Mouse (Mus musculus) urinary bladder, postnatal 4 days (tissue): ENCODE results near the gene Syne4.

Experiments used
- DNase-seq, 2 experiments: peaks; one replicate each; pipeline ENCODE4 v3.0.0; 2021 to 2022; ENCODE audit warnings: low spot score in 2 of 2

Gene Syne4

DNA sequence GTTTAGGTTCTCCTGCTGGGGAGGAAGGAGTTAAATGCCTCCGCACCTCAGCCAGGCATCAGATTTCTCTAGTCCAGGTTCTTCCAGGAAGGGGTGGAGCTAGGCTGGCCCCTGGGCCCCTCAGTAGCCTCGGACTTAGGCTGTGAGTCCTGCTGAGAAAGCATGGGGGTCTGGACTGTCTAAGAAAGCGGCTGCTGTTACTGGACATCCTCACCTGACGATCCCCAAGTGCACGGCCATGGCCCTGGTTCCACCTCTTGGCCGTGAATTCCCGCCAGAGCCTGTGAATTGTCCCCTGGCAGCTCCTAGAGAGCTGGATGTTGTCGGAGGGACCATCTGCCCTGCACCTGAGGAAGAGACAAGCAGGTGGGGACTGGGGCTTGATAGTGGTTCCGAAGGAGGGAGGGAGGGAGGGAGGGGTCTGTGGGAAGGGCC is at the start of gene Syne4:
TSS of gene Syne4 (plus strand) at position 87 of the 435 bp plus-strand sequence.
- DNase-seq: no peak

DNA sequence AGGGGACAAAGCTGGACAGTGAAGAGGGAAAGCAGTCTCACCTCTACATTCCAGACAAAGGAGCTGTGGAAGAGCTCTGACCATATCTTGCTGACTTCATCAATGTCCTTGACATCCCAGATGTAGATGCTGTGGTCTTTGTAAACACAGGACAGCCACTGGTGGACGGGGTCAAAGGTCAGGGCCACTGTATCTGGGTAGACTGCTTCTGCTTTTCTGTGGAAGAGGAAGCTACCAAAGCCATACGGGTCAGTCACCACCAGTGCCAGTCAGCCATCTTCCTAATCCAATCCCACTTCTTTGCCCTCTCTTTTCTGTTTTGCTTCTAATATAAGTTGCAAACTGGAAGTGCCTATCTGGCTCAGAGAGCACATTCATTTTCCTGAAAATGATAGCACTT is 49.6 kb upstream of the Syne4 start:
- DNase-seq: no peak

DNA sequence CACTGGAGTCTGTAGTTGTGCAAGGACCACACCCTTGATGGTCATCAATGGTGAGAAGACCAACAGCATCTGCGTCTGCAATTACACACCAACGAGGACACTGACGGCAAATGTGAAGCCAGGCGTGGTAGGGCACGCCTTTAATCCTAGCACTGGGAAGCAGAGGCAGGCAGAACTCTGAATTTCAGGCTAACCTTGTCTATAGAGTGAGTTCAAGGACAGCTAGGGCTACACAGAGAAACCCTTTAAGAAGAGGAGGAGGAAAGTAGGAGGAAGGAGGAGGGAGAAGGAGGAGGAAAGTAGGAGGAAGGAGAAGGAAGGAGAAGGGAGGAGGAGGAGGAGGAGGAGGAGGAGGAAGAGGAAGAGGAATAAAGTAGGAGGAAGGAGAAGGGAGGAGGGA is 49.1 kb upstream of the Syne4 start:
- no peak for DNase-seq

DNA sequence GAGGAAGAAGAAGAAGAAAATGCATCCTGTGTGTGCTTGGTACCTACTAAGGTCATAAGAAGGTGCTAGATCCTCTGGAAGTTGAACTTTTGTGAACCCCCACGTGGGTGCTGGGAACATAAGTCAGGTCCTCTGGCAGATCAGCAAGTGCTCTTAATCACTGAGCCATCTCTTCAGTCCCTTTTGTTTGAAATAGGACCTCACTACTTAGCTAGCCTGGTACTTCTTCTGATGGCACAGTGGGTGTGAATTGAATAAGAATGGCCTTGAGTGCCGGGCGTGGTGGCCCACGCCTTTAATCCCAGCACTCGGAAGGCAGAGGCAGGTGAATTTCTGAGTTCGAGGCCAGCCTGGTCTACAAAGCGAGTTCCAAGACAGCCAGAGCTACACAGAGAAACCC is 48.7 kb upstream of the Syne4 start:
- DNase-seq: no peak

DNA sequence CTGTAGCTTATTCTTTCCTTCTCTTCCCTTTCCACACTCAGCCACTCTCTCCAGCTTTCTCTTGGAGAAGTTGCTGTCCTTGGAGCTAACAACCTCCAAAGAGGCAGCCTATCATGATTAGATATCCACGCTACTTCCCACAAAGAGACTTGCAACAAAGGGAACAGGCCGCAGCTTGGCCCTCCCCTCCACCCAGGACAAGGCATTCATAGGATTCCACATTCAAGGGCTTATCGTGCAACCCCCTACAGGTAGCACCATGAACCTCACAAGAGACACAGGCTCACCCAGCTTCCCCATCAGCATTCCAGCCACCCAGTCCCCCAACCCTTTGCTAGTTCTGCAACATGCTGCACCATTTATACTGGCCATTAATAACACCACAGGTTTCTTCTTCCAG is 47.8 kb upstream of the Syne4 start:
- DNase-seq: no peak

DNA sequence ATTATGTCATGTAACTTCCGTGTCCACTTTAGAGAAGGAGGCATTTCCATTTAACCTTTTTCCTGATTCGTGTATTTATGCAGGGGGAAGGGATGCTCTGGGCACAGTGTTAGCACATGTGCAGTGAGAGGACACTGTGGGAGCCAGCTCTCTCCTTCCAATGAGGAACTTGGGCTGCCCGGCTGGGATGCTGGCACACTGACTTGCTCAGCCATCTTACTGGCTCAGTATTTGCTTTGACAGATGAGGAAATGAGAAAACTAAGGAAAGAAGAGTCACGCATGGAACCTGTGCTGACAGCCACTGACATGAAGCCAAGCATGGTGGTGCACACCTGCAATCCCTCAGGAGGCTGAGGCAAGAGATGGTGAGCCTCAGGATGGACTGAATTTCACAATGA is 45.0 kb upstream of the Syne4 start:
- DNase-seq: no peak

DNA sequence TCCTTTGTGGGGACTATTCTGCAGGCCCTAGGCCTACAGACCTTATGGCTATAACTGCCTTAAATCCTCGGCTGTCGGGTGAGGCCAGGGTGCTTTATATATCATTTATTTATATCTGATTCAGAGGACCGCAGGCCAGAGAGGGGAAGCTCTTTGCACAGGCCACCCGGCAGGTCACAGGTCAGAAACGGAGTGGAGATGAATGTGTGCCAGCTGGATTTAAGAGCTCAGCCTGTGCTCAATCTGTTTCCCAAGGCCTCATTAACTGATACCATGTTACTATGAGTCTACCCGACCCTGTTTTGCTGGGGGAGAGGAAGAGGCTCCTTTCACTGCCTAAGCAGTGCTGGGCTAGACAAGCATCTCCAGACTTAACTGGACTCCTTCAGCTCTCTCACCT is 40.2 kb upstream of the Syne4 start:
- DNase-seq: no peak

DNA sequence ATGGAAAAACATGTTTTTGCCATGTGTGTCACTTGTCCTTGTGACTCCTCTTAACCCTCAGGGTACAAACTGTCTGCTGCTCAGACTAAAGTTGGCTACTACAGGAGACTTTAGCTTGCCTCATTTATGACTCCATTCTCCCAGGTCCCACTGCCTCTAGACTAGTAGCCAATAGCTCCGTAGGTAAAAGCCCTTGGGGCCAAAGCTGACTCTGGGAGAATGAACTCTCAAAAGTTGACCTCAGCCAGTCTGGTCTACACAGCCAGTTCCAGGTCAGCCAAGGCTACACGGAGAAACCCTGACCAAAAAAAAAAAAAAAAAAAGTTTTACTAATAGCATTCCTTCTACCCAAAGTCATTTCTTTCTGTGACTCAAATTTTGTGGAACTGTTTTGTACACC is 35.7 kb upstream of the Syne4 start:
- DNase-seq: no peak

DNA sequence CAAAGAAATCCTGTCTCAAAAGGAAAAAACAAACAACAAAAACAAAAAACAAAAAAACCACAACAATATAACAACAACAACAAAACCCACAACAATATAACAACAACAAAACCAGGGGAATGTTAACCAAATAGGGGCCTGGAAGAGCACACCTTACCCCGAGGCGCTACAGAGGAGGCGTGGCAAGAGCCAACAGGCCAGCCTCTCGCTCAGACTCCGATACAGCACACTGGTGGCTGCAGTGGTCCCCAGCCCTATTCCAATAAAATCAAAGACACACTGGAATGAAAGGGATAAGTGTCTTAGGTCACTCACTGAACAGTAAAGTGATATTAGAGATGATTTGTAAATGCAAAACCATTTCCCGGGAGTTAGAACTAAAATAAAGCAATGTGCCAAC is 35.1 kb upstream of the Syne4 start:
- no peak for DNase-seq

DNA sequence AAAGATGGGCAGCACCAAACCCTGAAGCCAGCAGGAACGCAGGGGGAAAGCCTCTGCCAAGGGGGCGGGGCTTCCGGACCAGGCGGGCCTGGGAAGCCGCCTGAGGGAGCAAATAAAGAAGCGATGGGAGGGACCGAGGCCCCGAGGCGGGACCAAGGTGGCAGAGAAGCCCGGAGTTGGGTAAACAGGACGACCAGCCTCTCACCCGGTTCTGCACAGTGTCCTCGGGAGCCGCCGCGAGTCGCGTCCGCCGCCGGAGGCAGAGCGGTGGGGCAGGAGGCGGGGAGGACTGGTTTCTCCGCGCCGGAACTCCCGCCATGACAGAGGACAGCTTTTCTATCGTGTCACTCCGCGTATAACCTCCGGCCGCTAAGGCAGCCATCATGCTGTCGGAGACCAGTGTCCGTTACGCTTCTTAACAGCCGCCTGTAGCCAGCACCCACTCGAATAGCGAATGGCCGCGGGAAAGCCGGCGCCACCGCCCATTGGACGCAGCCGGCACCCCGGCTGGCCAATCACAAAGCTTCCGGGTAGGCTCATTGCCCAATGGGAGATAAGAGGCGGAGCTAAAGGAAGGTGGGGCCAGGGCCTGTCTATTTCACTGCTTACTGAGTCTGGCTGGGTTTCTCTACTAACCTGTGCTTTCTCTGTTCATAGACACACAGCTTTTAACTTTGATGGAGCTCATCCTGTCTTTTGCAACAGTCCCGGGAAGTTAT is 34.5 kb upstream of the Syne4 start, which contains the start of the genes Thap8 and Wdr62:
TSS of gene Thap8 (plus strand) at position 144 of the 719 bp plus-strand sequence.
TSS of gene Wdr62 (minus strand) at position 469 of the 719 bp plus-strand sequence.
- peak; percentile 90 to 94 for DNase-seq

DNA sequence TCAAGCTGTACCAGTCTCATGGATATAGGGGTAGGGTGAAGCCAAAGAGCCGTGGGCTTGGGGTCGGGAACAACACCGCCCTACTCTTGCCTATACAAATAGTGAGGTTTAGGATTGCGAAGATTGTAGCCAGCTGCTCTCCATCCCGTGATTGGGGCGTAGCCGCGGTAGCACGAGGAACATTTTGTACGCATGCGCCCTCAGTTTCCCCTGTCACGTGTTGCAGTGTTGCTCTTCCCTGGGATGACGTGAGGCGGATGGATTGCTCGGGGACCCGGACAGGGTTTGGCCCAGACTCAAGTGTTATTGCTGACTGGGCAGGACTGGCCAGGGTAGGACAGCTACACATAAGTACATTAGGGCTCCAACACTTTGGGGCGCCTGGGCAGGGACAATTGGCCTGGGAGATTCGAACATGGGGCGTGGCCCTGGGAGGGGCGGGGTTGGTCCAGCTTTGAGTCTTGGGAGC is 33.9 kb upstream of the Syne4 start:
- peak; percentile 85 to 89 for DNase-seq

DNA sequence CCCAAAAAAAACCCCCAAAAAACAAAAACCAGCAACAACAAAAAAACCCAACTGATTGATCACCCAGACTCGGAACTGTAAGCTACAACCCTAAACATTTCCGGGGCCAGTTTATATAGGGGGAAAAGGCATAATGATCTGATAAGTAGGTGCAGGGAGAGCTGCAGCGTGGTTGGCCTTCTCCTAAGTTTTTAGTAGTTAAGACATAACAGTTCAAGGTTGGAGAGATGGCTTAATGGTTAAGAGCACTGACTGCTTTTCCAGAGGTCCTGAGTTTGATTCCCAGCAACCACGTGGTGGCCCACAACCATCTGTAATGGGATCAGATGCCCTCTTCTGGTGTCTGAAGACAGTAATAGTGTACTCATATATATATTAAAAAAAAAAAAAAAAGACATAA is 33.1 kb upstream of the Syne4 start:
- no peak for DNase-seq

DNA sequence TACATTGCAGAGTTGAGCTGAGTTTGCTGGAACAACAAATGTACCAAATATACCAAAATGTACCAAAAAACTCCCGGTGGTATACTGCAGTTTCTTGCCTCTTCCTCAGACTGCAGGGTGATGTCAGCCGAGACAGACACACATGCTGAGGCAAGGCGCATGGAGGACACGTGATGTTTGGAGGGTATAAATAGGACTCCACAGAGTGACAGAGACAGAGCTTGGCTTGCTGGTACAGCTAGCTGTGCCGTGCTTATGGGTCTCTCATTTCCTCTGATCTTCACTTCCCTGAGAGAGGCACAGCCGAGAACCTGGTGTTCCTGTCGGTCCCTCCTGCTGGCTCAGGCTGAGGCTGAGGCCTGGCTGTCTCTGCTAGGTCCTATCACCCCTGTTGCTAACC is 31.9 kb upstream of the Syne4 start:
- DNase-seq: no peak

DNA sequence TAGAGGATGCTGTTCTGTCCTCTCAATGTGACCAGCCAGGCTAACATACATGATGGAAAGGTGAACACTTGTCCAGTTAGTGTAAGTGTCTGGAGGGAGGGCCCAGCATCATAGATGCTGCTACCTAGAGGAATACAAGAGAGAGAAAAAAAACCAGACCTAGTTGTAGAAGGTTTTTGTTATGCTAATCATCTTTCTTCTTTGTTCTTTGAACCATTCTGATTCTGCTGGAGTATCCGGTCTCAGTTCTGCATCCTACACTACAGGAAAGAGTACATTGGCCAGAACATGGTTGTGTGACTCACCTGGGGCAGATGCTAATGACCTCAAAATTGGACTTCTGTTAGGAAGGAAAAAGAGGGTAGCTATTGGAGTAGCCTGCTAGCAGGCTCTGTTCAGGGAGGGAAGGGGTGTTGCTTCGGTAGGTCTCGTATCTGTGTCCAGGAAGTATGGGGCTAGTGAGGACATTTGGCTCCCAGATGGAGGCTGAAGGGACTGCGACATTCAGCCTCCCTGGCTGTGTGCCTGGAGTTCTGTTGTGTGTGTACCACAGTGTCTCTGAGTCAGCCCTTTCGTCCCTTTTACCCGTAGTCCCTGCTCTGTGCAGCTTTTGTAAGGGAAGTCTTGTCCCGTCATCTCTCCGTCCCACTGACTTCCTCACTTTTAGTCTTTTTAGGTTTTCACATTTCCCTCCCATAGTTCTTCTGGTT is 27.8 kb upstream of the Syne4 start:
- no peak for DNase-seq

DNA sequence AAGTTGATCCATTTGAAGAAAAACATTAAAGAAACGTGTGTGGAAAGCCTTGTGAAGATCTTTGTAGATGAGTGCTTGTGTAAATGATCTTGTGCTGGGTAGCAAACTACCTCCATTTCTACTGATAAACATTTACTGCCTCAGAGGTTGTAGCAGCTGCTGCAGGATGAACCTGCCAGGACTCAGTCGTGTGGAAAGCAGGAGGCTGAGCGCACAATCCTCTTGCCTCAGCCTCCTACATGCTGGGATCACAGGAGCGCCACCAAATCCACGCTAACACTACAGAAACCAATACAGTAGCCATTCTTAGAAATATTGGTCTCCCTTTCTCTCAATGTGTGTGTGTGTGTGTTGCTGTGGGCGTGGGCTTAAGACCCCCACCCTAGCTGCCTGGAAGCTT is 26.6 kb upstream of the Syne4 start:
- no peak for DNase-seq

DNA sequence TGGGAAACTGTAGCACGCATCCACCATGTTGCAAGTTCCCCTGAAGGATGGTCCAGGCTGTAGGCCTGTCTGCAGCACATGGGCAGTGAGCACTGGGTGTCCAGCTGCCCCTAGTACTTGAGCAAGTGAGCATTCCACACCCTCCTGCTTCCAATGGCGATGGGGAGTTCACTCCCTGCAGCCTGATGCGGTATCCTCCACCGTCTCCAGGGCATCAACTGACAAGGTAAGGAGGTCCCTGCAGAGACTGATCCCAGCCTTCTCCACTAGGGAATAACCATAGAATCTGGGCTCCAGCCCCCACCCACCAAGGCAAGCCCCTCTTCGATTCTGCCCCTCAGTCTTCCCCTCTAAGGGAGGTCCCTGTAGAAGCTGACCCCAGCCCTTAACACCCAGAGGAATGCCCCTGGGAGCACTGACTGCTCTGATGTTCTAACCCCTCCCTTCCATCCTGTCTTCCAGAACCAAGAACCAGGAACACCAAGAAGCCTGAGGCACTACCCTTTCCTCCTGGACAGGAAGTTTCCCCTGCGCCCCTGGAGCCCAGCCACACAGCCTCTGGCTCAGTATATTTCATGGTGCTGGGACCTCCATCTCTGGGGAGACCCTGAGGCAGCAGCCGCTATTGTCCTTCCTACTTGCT is 25.4 kb upstream of the Syne4 start:
- no peak for DNase-seq

DNA sequence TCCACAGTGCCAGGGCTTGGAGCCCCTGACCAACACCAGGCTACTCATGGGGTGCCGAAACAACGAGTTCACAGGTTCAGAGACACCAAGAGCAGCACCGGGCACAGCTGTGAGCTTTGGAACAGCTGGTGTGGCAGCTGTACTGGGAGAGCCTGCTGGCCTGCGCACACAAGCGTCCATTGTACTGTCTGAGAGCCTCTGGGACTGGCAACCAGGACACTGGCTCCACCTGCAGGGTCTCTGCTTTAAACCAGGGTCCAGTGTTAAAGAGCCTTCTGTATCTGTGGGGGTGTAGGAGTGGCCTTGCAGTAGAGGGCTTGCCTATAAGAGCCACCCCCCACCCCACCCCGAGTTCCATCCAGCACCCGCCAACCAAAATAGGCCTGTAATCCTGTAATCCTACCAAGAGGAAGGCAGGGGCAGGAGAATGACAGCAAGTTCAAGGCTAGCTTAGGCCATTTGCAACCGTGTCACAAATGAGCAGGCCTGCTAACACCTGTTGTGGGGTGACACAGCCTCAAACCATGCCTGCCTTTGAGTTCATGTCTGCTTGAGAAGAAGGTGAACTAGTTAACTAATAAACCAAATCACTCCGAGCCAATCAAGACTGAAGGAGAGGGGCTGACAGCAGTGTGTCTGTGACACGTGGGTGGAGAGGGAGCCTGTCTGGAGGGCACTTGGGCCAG is 24.8 kb upstream of the Syne4 start:
- DNase-seq: no peak

DNA sequence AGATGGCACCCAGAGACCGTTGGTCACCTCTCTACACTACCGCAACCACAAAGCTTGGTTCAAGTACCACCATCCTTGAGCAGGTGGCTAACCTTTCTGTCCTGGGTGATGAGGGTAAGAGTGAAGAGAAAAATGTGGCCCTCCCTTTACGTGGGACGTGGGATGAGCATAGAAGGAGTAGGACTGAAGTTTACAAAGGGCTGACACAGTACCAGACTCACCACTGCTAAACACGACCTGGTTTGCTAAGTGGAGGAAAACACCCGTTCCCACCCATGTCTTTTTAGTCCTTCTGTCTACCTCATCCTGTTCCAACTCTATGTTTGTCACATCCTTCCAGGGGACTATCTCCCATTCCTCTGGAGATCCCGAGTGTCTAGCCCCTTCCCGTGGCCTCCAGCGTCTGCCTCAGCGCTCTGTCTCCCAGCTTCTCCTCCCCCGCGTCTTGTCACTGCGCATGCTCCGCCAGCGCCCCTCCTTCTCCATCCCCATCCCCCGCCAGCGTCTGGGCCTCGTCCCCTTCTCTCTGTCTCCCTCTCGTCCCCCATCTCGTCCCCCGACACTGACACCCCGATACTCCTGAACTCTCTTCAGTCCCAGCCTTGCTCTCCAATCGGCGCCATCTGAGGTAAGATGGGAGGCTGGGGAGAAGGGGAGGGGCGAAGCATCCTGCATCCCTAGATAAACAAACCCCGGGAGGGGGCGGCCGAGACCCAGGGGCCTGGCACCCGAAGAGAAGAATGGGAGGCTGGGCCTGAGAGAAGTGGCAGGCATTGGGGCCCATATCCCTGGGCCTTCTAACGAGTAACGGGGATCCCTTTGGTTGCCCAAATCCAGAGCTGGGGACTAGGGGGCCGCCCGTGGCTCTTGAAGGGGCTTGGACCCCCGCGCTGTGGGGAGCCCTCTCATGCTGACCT is 23.1 kb upstream of the Syne4 start, which contains the start of gene Clip3:
TSS of gene Clip3 (plus strand) at position 514 of the 917 bp plus-strand sequence.
- DNase-seq: peak; percentile 76 to 89

DNA sequence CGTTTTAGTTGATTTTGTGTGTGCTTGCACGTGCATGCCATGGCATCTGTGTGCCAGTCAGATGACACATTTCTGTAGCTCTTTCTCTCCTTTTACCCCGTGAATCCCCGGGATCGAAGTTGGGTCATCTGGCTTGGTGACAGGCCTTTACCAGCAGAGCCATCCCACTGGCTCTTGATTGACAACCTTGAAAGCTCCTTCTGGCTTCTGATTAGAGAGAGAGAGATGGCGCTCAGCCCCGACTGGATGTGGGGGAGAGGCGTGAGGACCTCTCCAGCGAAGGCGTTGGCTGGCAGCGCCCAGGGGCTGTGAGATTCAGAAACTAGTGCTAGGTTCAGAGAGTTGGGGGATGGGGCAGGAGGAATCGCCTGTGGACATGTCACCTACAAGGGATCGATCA is 20.8 kb upstream of the Syne4 start:
- DNase-seq: no peak

DNA sequence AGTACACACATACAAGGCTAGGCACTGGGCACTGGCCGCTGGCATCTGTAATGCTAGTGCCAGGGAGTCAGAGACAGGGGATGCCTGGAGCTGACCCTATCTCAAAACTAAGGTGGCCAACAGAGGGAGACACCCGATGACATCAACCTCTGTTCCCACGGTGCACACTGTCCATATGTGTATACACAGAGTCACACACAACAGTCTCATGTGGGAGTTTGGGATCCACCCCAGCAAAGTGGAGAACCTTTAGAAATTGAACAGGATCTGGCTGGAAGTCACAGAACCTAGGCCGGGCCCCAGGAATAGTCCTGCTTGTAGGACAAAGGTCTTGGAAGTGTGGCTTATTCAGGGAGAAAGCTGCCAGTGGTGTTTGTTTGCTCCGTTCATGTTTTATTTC is 20.3 kb upstream of the Syne4 start:
- DNase-seq: no peak

DNA sequence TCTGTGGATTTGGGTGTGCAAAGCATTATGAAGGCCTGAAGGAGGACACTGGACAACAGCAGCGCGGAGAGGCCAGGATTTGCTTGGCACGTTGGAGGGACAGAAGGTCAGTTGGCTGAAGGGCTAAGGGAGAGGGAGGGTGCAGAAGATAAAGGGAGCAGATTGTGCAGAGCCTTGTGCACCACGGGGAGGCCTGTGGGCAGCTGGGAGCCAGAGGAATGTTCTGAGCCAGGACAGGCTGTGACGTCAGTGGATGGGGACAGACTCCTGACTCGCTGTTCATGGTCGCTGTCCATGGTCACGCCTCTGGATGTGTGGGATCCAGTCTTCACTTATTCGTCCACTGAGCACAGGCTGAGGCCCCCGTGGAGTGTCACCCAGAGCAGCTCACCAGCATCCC is 19.5 kb upstream of the Syne4 start:
- DNase-seq: no peak
